Mouse (Mus musculus): ENCODE results near the gene Zzef1.

Gene Zzef1

GRCm38 (mm10) chr11:72805232-72805631, 9.2 kb downstream of the Zzef1 start:
- DNase-seq (ENCODE audit: low spot score in 2 of 2), result no peak

- no peak for DNase-seq (ENCODE audit: low spot score in 2 of 2)
Observed at GRCm38 (mm10) chr11:72806556-72806955, 10.5 kb downstream of the Zzef1 start.

GRCm38 (mm10) chr11:72807992-72808391, 12.0 kb downstream of the Zzef1 start:
- no peak for DNase-seq (ENCODE audit: low spot score in 2 of 2)

GRCm38 (mm10) chr11:72813687-72814086, 17.7 kb downstream of the Zzef1 start:
- no peak for DNase-seq (ENCODE audit: low spot score in 2 of 2)

GRCm38 (mm10) chr11:72814188-72814587, 18.2 kb downstream of the Zzef1 start:
- no peak for DNase-seq (ENCODE audit: low spot score in 2 of 2)

- DNase-seq (ENCODE audit: low spot score in 2 of 2), result no peak
Observed at GRCm38 (mm10) chr11:72816859-72817258, 20.8 kb downstream of the Zzef1 start.

- no peak for DNase-seq (ENCODE audit: low spot score in 2 of 2)
Observed at GRCm38 (mm10) chr11:72818067-72818466, 22.0 kb downstream of the Zzef1 start.

- DNase-seq (ENCODE audit: low spot score in 2 of 2), result no peak
Observed at GRCm38 (mm10) chr11:72821041-72821440, 25.0 kb downstream of the Zzef1 start.

- DNase-seq (ENCODE audit: low spot score in 2 of 2), result no peak
Observed at GRCm38 (mm10) chr11:72829869-72830268, 33.8 kb downstream of the Zzef1 start.

GRCm38 (mm10) chr11:72842731-72843130, 46.7 kb downstream of the Zzef1 start:
- no peak for DNase-seq (ENCODE audit: low spot score in 2 of 2)

GRCm38 (mm10) chr11:72843576-72843975, 47.5 kb downstream of the Zzef1 start:
- no peak for DNase-seq (ENCODE audit: low spot score in 2 of 2)

- DNase-seq (ENCODE audit: low spot score in 2 of 2), result no peak
Observed at GRCm38 (mm10) chr11:72845526-72845925, 49.5 kb downstream of the Zzef1 start.

- no peak for DNase-seq (ENCODE audit: low spot score in 2 of 2)
Observed at GRCm38 (mm10) chr11:72846685-72847084, 50.7 kb downstream of the Zzef1 start.

- no peak for DNase-seq (ENCODE audit: low spot score in 2 of 2)
Observed at GRCm38 (mm10) chr11:72847831-72848628, 52.0 kb downstream of the Zzef1 start.

- DNase-seq (ENCODE audit: low spot score in 2 of 2), result no peak
Observed at GRCm38 (mm10) chr11:72850419-72851131, 54.5 kb downstream of the Zzef1 start.

- no peak for DNase-seq (ENCODE audit: low spot score in 2 of 2)
Observed at GRCm38 (mm10) chr11:72851214-72851613, 55.2 kb downstream of the Zzef1 start.

- no peak for DNase-seq (ENCODE audit: low spot score in 2 of 2)
Observed at GRCm38 (mm10) chr11:72852122-72852521, 56.1 kb downstream of the Zzef1 start.

- no peak for DNase-seq (ENCODE audit: low spot score in 2 of 2)
Observed at GRCm38 (mm10) chr11:72853086-72853485, 57.1 kb downstream of the Zzef1 start.

- DNase-seq (ENCODE audit: low spot score in 2 of 2), result no peak
Observed at GRCm38 (mm10) chr11:72854251-72854650, 58.2 kb downstream of the Zzef1 start.

- no peak for DNase-seq (ENCODE audit: low spot score in 2 of 2)
Observed at GRCm38 (mm10) chr11:72856764-72857163, 60.7 kb downstream of the Zzef1 start.

- DNase-seq (ENCODE audit: low spot score in 2 of 2), result no peak
Observed at GRCm38 (mm10) chr11:72861236-72861635, 65.2 kb downstream of the Zzef1 start.

GRCm38 (mm10) chr11:72866446-72866845, 70.4 kb downstream of the Zzef1 start:
- no peak for DNase-seq (ENCODE audit: low spot score in 2 of 2)

GRCm38 (mm10) chr11:72872061-72872460, 76.0 kb downstream of the Zzef1 start:
- no peak for DNase-seq (ENCODE audit: low spot score in 2 of 2)
